Mouse (Mus musculus) CH12.LX (cell line): ENCODE measurements at regions not wholly inside any gene's neighbourhood (a gene's known extent, or its start where the extent isn't known, plus 50 kb on each side); places are given as distances from the start of the nearest gene placed in this dataset.

ENCODE experiments used
- DNase-seq: peaks from one replicate; pipeline ENCODE4 v3.0.0-alpha.2; 2013; ENCODE audit errors: extremely low read depth
- H3K27ac ChIP-seq: 2 replicates; pipeline ENCODE4 v1.5.1; 2012; ENCODE audit warnings: low read depth, mild to moderate bottlenecking, control low read depth, moderate library complexity; ENCODE audit not compliant: insufficient read depth
- H3K27me3 ChIP-seq: replicated peaks from 2 replicates; pipeline ENCODE3; 2012; ENCODE audit warnings: inconsistent platforms
- H3K36me3 ChIP-seq, 2 experiments: replicated peaks in 1 of 2; 2 replicates each; pipeline versions ENCODE3 to v1.6.1; 2012; ENCODE audit warnings: inconsistent platforms in 1 of 2, low read length in 1 of 2, mild to moderate bottlenecking in 1 of 2, mixed read lengths in 1 of 2, moderate library complexity in 1 of 2; ENCODE audit not compliant: control insufficient read depth in 1 of 2, insufficient read depth in 1 of 2
- H3K4me1 ChIP-seq, 2 experiments: 2 replicates each; pipeline ENCODE4 v1.6.1; 2012; ENCODE audit warnings: inconsistent platforms in 1 of 2, moderate library complexity in 1 of 2; ENCODE audit not compliant: insufficient read depth in 2 of 2, control insufficient read depth in 1 of 2
- H3K4me2 ChIP-seq: 2 replicates; pipeline ENCODE4 v1.6.1; 2012; ENCODE audit warnings: low read depth, mild to moderate bottlenecking, control low read depth; ENCODE audit not compliant: poor library complexity, insufficient read depth, severe bottlenecking
- H3K4me3 ChIP-seq, 3 experiments: fragments of 150-350 bp in 1 of 3; sonication (generic) in 1 of 3; replicated peaks in 1 of 3; 2 replicates each; pipeline versions ENCODE3 to v1.5.1; 2011 to 2012; ENCODE audit warnings: low read depth in 2 of 3, low read length in 2 of 3, mild to moderate bottlenecking in 2 of 3, moderate library complexity in 2 of 3, control low read depth in 1 of 3, improper control_type of control experiment in 1 of 3, inconsistent platforms in 1 of 3, mixed read lengths in 1 of 3; ENCODE audit not compliant: poor library complexity in 1 of 3
- H3K79me2 ChIP-seq: replicated peaks from 2 replicates; pipeline ENCODE4 v1.6.1; 2012; ENCODE audit warnings: mild to moderate bottlenecking, moderate library complexity; ENCODE audit not compliant: control insufficient read depth, poor library complexity, insufficient read depth, severe bottlenecking; ENCODE audit errors: extremely low read depth
- H3K9ac ChIP-seq: 2 replicates; pipeline ENCODE4 v1.6.1; 2012; ENCODE audit warnings: low read depth, mild to moderate bottlenecking, control low read depth, moderate library complexity; ENCODE audit not compliant: insufficient read depth
- H3K9me3 ChIP-seq: replicated peaks from 2 replicates; pipeline ENCODE3; 2012; ENCODE audit warnings: low read length, inconsistent platforms, mixed read lengths
- CHD1 ChIP-seq: IDR thresholded peaks from 2 replicates; pipeline ENCODE4 v1.6.1; 2012; ENCODE audit warnings: low read depth, low read length, improper control_type of control experiment, inconsistent platforms
- CTCF ChIP-seq, 2 experiments: IDR thresholded peaks in 1 of 2; conservative IDR thresholded peaks in 1 of 2; 2 replicates each; pipeline ENCODE4 v1.5.1; 2011 to 2012; ENCODE audit warnings: low read depth in 2 of 2, low read length in 2 of 2, improper control_type of control experiment in 1 of 2, inconsistent platforms in 1 of 2, mild to moderate bottlenecking in 1 of 2, moderate library complexity in 1 of 2
- ELF1 ChIP-seq: IDR thresholded peaks from 2 replicates; pipeline ENCODE4 v1.6.1; 2014; ENCODE audit warnings: low read depth, mild to moderate bottlenecking, inconsistent platforms, low read length, improper control_type of control experiment
- EP300 ChIP-seq: IDR thresholded peaks from 2 replicates; pipeline ENCODE4 v1.6.1; 2011; ENCODE audit warnings: low read length, improper control_type of control experiment
- ETS1 ChIP-seq: conservative IDR thresholded peaks from 2 replicates; pipeline ENCODE4 v1.6.1; 2012; ENCODE audit warnings: low read depth, mild to moderate bottlenecking, inconsistent platforms, low read length, improper control_type of control experiment, moderate library complexity
- HCFC1 ChIP-seq: IDR thresholded peaks from 2 replicates; pipeline ENCODE4 v1.6.1; 2012; ENCODE audit warnings: low read depth, mild to moderate bottlenecking, inconsistent platforms, low read length, improper control_type of control experiment
- JUND ChIP-seq: conservative IDR thresholded peaks from 2 replicates; pipeline ENCODE4 v1.6.1; 2011; ENCODE audit warnings: low read depth, low read length, improper control_type of control experiment
- KAT2A ChIP-seq: IDR thresholded peaks from 2 replicates; pipeline ENCODE4 v1.6.1; 2012; ENCODE audit warnings: low read length, improper control_type of control experiment, inconsistent platforms; ENCODE audit not compliant: insufficient replicate concordance
- MAFK ChIP-seq: IDR thresholded peaks from 2 replicates; pipeline ENCODE4 v1.6.1; 2011; ENCODE audit warnings: low read length, improper control_type of control experiment; ENCODE audit not compliant: insufficient replicate concordance
- MAX ChIP-seq: IDR thresholded peaks from 2 replicates; pipeline ENCODE4 v1.6.1; 2011; ENCODE audit warnings: low read length, improper control_type of control experiment
- MAZ ChIP-seq: IDR thresholded peaks from 2 replicates; pipeline ENCODE4 v1.6.1; 2012; ENCODE audit warnings: low read depth, mild to moderate bottlenecking, inconsistent platforms, low read length, improper control_type of control experiment, moderate library complexity
- MXI1 ChIP-seq: IDR thresholded peaks from 2 replicates; pipeline ENCODE4 v1.6.1; 2011; ENCODE audit warnings: mild to moderate bottlenecking, low read depth, low read length, improper control_type of control experiment
- NELFE ChIP-seq: IDR thresholded peaks from 2 replicates; pipeline ENCODE4 v1.6.1; 2011; ENCODE audit warnings: low read depth, low read length, improper control_type of control experiment
- NRF1 ChIP-seq: IDR thresholded peaks from 2 replicates; pipeline ENCODE4 v1.6.1; 2014; ENCODE audit warnings: low read depth, mild to moderate bottlenecking, inconsistent platforms, low read length, improper control_type of control experiment, moderate library complexity
- POLR2A ChIP-seq: IDR thresholded peaks from 2 replicates; pipeline ENCODE4 v1.6.1; 2011; ENCODE audit warnings: low read depth, mild to moderate bottlenecking, improper control_type of control experiment, low read length
- POLR2AphosphoS2 ChIP-seq: IDR thresholded peaks from 2 replicates; pipeline ENCODE4 v1.6.1; 2011; ENCODE audit warnings: low read depth, low read length, improper control_type of control experiment
- RAD21 ChIP-seq: IDR thresholded peaks from 2 replicates; pipeline ENCODE4 v1.6.1; 2011; ENCODE audit warnings: low read depth, mild to moderate bottlenecking, low read length, improper control_type of control experiment, moderate library complexity
- SIN3A ChIP-seq: IDR thresholded peaks from 2 replicates; pipeline ENCODE4 v1.6.1; 2012; ENCODE audit warnings: low read length, improper control_type of control experiment, inconsistent platforms
- TBP ChIP-seq: conservative IDR thresholded peaks from 2 replicates; pipeline ENCODE4 v1.6.1; 2011; ENCODE audit warnings: low read depth, low read length, improper control_type of control experiment
- TCF12 ChIP-seq: IDR thresholded peaks from 2 replicates; pipeline ENCODE4 v1.6.1; 2014; ENCODE audit warnings: low read depth, mild to moderate bottlenecking, inconsistent platforms, low read length, improper control_type of control experiment
- USF1 ChIP-seq: IDR thresholded peaks from 2 replicates; pipeline ENCODE4 v1.6.1; 2014; ENCODE audit warnings: low read depth, mild to moderate bottlenecking, inconsistent platforms, low read length, improper control_type of control experiment
- USF2 ChIP-seq: conservative IDR thresholded peaks from 2 replicates; pipeline ENCODE4 v1.6.1; 2011; ENCODE audit warnings: low read depth, low read length, improper control_type of control experiment
- ZKSCAN1 ChIP-seq: IDR thresholded peaks from 2 replicates; pipeline ENCODE4 v1.6.1; 2012; ENCODE audit warnings: low read depth, inconsistent platforms, low read length, improper control_type of control experiment, borderline replicate concordance
- ZMIZ1 ChIP-seq: IDR thresholded peaks from 2 replicates; pipeline ENCODE4 v1.6.1; 2012; ENCODE audit warnings: low read depth, mild to moderate bottlenecking, inconsistent platforms, low read length, improper control_type of control experiment
- ZNF384 ChIP-seq: IDR thresholded peaks from 2 replicates; pipeline ENCODE4 v1.6.1; 2012; ENCODE audit warnings: low read depth, low read length, improper control_type of control experiment, inconsistent platforms
- dilution Hi-C: fragments of 300-500 bp; cut with MboI; formaldehyde crosslinking; loops from 2 replicates; pipeline ENCODE4 v1.14.3; 2020; ENCODE audit warnings: low sequenced_read_pairs; ENCODE audit not compliant: extremely low pct_unique_long_range_greater_than_20kb, extremely low pct_ligation_motif_present
- in situ Hi-C: fragments of 300-500 bp; cut with MboI; formaldehyde crosslinking; loops from 3 replicates; pipeline ENCODE4 v1.14.3; 2019; ENCODE audit warnings: low sequenced_read_pairs, low pct_ligation_motif_present, low pct_unique_long_range_greater_than_20kb, mixed read lengths

- TF ChIP-seq EP300 (no peak), POLR2A (no peak), KAT2A (no peak), ETS1 (no peak), NRF1 (no peak), POLR2AphosphoS2 (no peak), ZMIZ1 (no peak), MAX (no peak), MAFK (no peak), MAZ (no peak), MXI1 (no peak), USF2 (no peak), ZKSCAN1 (no peak), TBP (no peak), RAD21 (no peak), ELF1 (no peak), TCF12 (no peak)
- TF ChIP-seq, all 38 proteins: peak for 0
- Histone ChIP-seq H3K9me3 (no peaks in the 10 kb centered on the region), H3K27ac (no peak overlapping the region), H3K4me1 (no peaks in the 10 kb centered on the region), H3K4me2 (no peak overlapping the region), H3K27me3 (no peaks in the 10 kb centered on the region), H3K36me3 (no peaks in the 10 kb centered on the region), H3K9ac (no peak overlapping the region), H3K79me2 (no peaks in the 10 kb centered on the region), H3K4me3 (no peak overlapping the region)
- no peak for DNase-seq
- in situ Hi-C loops, result no loop called here
- dilution Hi-C loops, result no loop called here
These were observed 113.3 kb upstream of the P2ry1 start for GRCm38 (mm10) chr3:60889191-60889861.

- DNase-seq, result no peak
- Histone ChIP-seq H3K27ac (no peak overlapping the region), H3K27me3 (no peaks in the 10 kb centered on the region), H3K4me3 (no peak overlapping the region), H3K4me2 (no peak overlapping the region), H3K36me3 (no peaks in the 10 kb centered on the region), H3K9me3 (no peaks in the 10 kb centered on the region), H3K4me1 (no peaks in the 10 kb centered on the region), H3K9ac (no peak overlapping the region)
- in situ Hi-C loops, result no loop called here
- TF ChIP-seq MXI1 (no peak), USF1 (no peak), TCF12 (no peak), TBP (no peak), CTCF (conservative IDR thresholded peaks at IDR 0.05 in 1 of 2, IDR thresholded peaks at IDR 0.05 in 1 of 2; ENCODE audit: low read depth in 2 of 2, low read length in 2 of 2) (no peak), RAD21 (no peak), JUND (no peak), NELFE (no peak), MAX (no peak), ZNF384 (no peak), MAZ (no peak), ZMIZ1 (no peak), CHD1 (no peak), EP300 (no peak), HCFC1 (no peak), SIN3A (no peak)
- TF ChIP-seq, all 38 proteins: peak for 0
- no peaks in the 10 kb centered on the region for H3K79me2 ChIP-seq
- dilution Hi-C loops, result no loop called here
These were observed 104.8 kb upstream of the P2ry1 start for GRCm38 (mm10) chr3:60897628-60898269.
